Mouse (Mus musculus) T-helper 1 cell (primary cell): ENCODE results near the gene Fbxo10.
"Not testable (repeated sequence)": the region's sequence is repeated elsewhere in the genome, so short reads cannot be mapped to it uniquely, and the experiment has no call there.

Source experiments
- in situ Hi-C: fragments of 300-600 bp; cut with MboI, MseI; formaldehyde crosslinking; loops from one replicate; pipeline ENCODE4 v1.15.1; 2025; ENCODE audit warnings: high pct_unique_total_duplicates

Fbxo10 gene

GRCm38 (mm10) chr4:45084021-45084894 lies at the start of gene Fbxo10:
Gene Fbxo10, minus strand, starts transcription at chr4:45084604.
- in situ Hi-C loops = no loop called here

GRCm38 (mm10) chr4:45131021-45131420 lies 46.6 kb upstream of the Fbxo10 start:
- in situ Hi-C loops = loop anchor here (5.0 kb wide), 1 partner anchor 924 kb away; no protein-coding TSS in a partner anchor

- in situ Hi-C loops = no loop called here
These were observed 36.9 kb upstream of the Fbxo10 start for GRCm38 (mm10) chr4:45121311-45121710.

- in situ Hi-C loops = loop anchor here (5.0 kb wide), 2 partner anchors 174 to 299 kb away; partner anchors contain the start of gene Slc25a51
These were observed 24.2 kb upstream of the Fbxo10 start for GRCm38 (mm10) chr4:45108456-45109110.

- in situ Hi-C loops = loop anchor here (5.0 kb wide), 2 partner anchors 175 to 300 kb away; partner anchors contain the start of gene Slc25a51
These were observed 23.3 kb upstream of the Fbxo10 start, which contains the start of gene Tomm5 for GRCm38 (mm10) chr4:45107601-45108277. Gene Tomm5, minus strand, starts transcription at chr4:45108114.

- in situ Hi-C loops = loop anchor here (5.0 kb wide), 2 partner anchors 175 to 300 kb away; partner anchors contain the start of gene Slc25a51
These were observed 22.7 kb upstream of the Fbxo10 start for GRCm38 (mm10) chr4:45107066-45107465.

- in situ Hi-C loops = loop anchor here (5.0 kb wide), 2 partner anchors 176 to 301 kb away; partner anchors contain the start of gene Slc25a51
These were observed 22.0 kb upstream of the Fbxo10 start for GRCm38 (mm10) chr4:45106409-45106808.

- in situ Hi-C loops = no loop called here
These were observed 12.9 kb upstream of the Fbxo10 start for GRCm38 (mm10) chr4:45097198-45097872.

- in situ Hi-C loops = no loop called here
These were observed 489 bp upstream of the Fbxo10 start for GRCm38 (mm10) chr4:45084895-45085290.

- in situ Hi-C loops = no loop called here
These were observed 917 bp downstream of the Fbxo10 start for GRCm38 (mm10) chr4:45083487-45083886.

GRCm38 (mm10) chr4:45082951-45083350 lies 1.5 kb downstream of the Fbxo10 start:
- in situ Hi-C loops = no loop called here

- in situ Hi-C loops = not testable (repeated sequence)
These were observed 3.4 kb downstream of the Fbxo10 start for GRCm38 (mm10) chr4:45081041-45081440.

- in situ Hi-C loops = no loop called here
These were observed 10.9 kb downstream of the Fbxo10 start for GRCm38 (mm10) chr4:45073544-45073943.

- in situ Hi-C loops = no loop called here
These were observed 12.0 kb downstream of the Fbxo10 start for GRCm38 (mm10) chr4:45072261-45072973.

GRCm38 (mm10) chr4:45067742-45068141 lies 16.7 kb downstream of the Fbxo10 start:
- in situ Hi-C loops = no loop called here

GRCm38 (mm10) chr4:45066036-45066730 lies 18.2 kb downstream of the Fbxo10 start:
- in situ Hi-C loops = no loop called here

GRCm38 (mm10) chr4:45064577-45064976 lies 19.8 kb downstream of the Fbxo10 start:
- in situ Hi-C loops = no loop called here

GRCm38 (mm10) chr4:45063836-45064235 lies 20.6 kb downstream of the Fbxo10 start:
- in situ Hi-C loops = not testable (repeated sequence)

- in situ Hi-C loops = no loop called here
These were observed 29.0 kb downstream of the Fbxo10 start for GRCm38 (mm10) chr4:45055451-45055850.

GRCm38 (mm10) chr4:45054862-45055261 lies 29.5 kb downstream of the Fbxo10 start:
- in situ Hi-C loops = no loop called here
